Mouse (Mus musculus): ENCODE measurements at regions not wholly inside any gene's neighbourhood (a gene's known extent, or its start where the extent isn't known, plus 50 kb on each side); places are given as distances from the start of the nearest gene placed in this dataset.
"Not testable (repeated sequence)": the region's sequence is repeated elsewhere in the genome, so short reads cannot be mapped to it uniquely, and the experiment has no call there.

DNA sequence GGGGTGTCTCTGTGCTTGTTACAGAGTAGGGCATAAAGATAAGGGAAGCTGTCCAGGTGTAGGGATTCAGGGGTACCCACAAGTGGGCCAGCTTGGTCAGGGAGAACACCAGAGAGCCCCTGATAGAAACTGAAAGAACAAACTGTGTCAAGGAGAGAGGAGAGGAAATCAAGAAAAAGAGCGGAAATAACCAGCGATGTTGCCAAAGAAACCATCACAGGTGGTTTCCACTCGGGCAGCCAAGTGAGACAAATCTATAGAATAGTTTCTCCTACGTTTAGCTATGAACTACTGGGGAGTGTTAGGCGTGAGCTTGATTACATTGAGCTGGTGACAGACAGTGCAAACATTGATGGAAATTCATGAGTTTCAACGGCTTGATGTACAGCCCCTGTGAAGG, 138.8 kb downstream of the Glrx3 start:
- Histone ChIP-seq H3K27me3 (ENCODE audit: control insufficient read depth, insufficient read depth, low read length) (no peaks in the 10 kb centered on the region), H3K4me3 (ENCODE audit: low read depth, low read length) (no peak overlapping the region), H3K4me1 (ENCODE audit: control insufficient read depth, insufficient read depth, low read length) (no peaks in the 10 kb centered on the region), H3K4me2 (replicated peaks; ENCODE audit: low read depth, low read length) (no peak overlapping the region), H3K36me3 (ENCODE audit: control insufficient read depth, insufficient read depth, low read length) (no peaks in the 10 kb centered on the region), H3K27ac (ENCODE audit: low read length) (no peak overlapping the region), H3K9ac (replicated peaks; ENCODE audit: low read depth, low read length) (no peak overlapping the region), H3K9me3 (ENCODE audit: control insufficient read depth, low read depth, low read length) (no peaks in the 10 kb centered on the region)
- WGBS = 50% methylated on average over 6 of the region's 6 CpGs
- no peak for ATAC-seq (ENCODE audit: insufficient number of reproducible peaks, insufficient read depth, low FRiP score, low read depth)

DNA sequence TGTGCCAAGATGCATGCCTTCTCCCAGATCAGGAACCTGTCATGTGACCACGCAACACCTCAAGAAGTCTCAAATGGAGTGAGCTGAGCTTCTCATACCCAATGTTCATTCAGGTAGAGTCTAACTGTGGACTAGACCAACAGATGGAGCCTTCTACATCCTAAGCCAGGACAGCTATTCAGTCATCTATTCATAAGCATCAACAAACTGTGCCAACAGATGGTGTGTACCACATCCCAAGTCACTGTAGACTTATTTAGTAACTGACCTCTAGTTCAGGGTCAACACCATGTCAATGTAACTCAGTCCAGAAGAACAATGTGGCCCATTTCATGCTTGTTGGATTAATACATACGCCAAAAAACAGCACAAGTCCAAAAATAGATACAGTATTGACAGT, 146.1 kb downstream of the Glrx3 start:
- Histone ChIP-seq H3K36me3 (ENCODE audit: control insufficient read depth, insufficient read depth, low read length) (no peaks in the 10 kb centered on the region), H3K27ac (ENCODE audit: low read length) (no peak overlapping the region), H3K27me3 (ENCODE audit: control insufficient read depth, insufficient read depth, low read length) (no peaks in the 10 kb centered on the region), H3K4me1 (ENCODE audit: control insufficient read depth, insufficient read depth, low read length) (no peaks in the 10 kb centered on the region), H3K4me2 (replicated peaks; ENCODE audit: low read depth, low read length) (no peak overlapping the region), H3K9ac (replicated peaks; ENCODE audit: low read depth, low read length) (no peak overlapping the region), H3K9me3 (ENCODE audit: control insufficient read depth, low read depth, low read length) (no peaks in the 10 kb centered on the region), H3K4me3 (ENCODE audit: low read depth, low read length) (no peak overlapping the region)
- ATAC-seq (ENCODE audit: insufficient number of reproducible peaks, insufficient read depth, low FRiP score, low read depth) = no peak
- 81% methylated on average over 2 of the region's 2 CpGs for WGBS

DNA sequence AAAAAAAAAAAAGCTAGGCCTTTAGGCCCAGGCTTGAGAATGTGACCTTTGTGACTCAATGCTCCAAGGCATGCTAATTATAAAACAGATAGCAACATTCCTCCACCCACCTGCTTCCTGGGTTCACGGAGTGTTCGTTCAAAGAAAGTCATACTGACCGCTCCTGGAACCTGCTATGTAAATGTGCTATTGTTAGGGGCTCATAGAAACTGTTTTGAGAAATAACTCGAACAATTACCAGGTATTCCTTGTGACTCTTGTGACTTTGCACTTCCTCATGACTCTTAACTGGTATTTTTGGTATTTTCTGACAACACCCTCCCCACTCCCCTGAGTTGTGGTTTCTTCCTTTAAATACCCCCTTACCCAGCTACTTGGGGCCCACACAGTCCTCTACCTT, 147.5 kb downstream of the Glrx3 start:
- WGBS = 75% methylated on average over 4 of the region's 4 CpGs
- not testable (repeated sequence) for H3K36me3 ChIP-seq (ENCODE audit: control insufficient read depth, insufficient read depth, low read length); H3K27me3 ChIP-seq (ENCODE audit: control insufficient read depth, insufficient read depth, low read length); H3K4me1 ChIP-seq (ENCODE audit: control insufficient read depth, insufficient read depth, low read length); ATAC-seq (ENCODE audit: insufficient number of reproducible peaks, insufficient read depth, low FRiP score, low read depth); H3K9ac ChIP-seq (replicated peaks; ENCODE audit: low read depth, low read length); H3K4me2 ChIP-seq (replicated peaks; ENCODE audit: low read depth, low read length); H3K9me3 ChIP-seq (ENCODE audit: control insufficient read depth, low read depth, low read length); H3K4me3 ChIP-seq (ENCODE audit: low read depth, low read length); H3K27ac ChIP-seq (ENCODE audit: low read length)

DNA sequence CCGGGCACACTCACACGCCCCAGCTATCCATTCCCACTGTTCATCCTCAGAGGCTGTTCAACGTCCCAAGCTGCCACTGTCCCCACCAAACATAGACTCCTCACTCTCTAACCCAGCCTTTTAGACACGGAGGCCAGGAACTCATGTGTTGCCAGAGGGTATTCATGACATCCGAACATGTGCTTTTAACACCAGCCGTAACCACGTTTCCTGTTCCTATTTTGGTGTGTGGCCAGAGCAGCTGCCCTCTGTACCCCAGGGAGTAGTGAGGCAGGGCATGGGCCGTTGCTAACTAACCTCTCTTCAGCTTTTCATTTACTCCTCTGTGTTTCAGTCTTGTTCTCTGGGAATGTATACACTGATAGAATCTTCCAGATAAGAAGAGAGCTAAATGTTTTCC, 156.2 kb downstream of the Glrx3 start:
- ATAC-seq (ENCODE audit: insufficient number of reproducible peaks, insufficient read depth, low FRiP score, low read depth) = no peak
- Histone ChIP-seq H3K36me3 (ENCODE audit: control insufficient read depth, insufficient read depth, low read length) (no peaks in the 10 kb centered on the region), H3K4me3 (ENCODE audit: low read depth, low read length) (no peak overlapping the region), H3K27me3 (ENCODE audit: control insufficient read depth, insufficient read depth, low read length) (no peaks in the 10 kb centered on the region), H3K4me1 (ENCODE audit: control insufficient read depth, insufficient read depth, low read length) (no peaks in the 10 kb centered on the region), H3K4me2 (replicated peaks; ENCODE audit: low read depth, low read length) (no peak overlapping the region), H3K9me3 (ENCODE audit: control insufficient read depth, low read depth, low read length) (no peaks in the 10 kb centered on the region), H3K27ac (ENCODE audit: low read length) (no peak overlapping the region), H3K9ac (replicated peaks; ENCODE audit: low read depth, low read length) (no peak overlapping the region)
- 65% methylated on average over 8 of the region's 8 CpGs for WGBS

DNA sequence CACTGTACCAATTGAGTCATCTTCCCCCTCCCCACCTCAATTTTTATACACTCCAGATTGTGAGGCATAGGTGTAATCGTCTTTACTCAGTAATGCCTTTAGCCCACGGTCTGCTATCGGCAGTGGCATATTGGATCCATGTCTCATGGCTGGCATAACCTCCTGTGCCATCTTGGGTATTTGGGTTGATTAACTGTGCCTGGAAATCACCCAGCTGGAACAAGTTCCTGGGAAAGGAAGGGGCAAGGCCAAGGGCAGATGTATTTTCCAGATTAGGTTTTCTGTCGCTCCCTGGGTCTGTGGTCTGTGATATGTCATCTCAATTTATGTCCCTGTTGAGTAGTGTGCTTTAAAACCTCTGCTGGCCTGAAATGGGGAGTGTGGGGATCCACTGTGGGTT, 158.2 kb downstream of the Glrx3 start:
- no peak for ATAC-seq (ENCODE audit: insufficient number of reproducible peaks, insufficient read depth, low FRiP score, low read depth)
- no peaks in the 10 kb centered on the region for H3K4me1 ChIP-seq (ENCODE audit: control insufficient read depth, insufficient read depth, low read length)
- 72% methylated on average over 4 of the region's 4 CpGs for whole genome bisulfite sequencing

DNA sequence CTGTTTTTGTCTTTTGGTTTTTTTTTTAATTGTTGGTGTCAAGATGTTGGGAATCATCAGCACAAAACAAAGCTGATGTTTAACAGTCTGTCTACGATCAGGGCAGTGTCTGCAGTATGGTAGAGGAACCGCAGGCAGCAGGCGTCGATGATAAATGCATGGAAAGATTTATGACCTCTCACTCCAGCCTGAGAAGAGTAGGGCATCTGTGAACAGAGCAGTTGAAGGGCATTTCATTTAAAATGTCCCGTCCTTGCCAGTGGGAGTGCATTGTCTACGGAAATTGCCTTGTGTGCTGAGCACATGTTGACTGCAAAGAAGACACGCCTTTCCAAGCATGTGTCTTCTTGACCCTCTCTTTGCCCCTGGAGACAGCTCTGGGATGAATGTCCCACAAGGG, 158.7 kb downstream of the Glrx3 start:
- Histone ChIP-seq H3K27ac (ENCODE audit: low read length) (no peak overlapping the region), H3K27me3 (ENCODE audit: control insufficient read depth, insufficient read depth, low read length) (no peaks in the 10 kb centered on the region), H3K9ac (replicated peaks; ENCODE audit: low read depth, low read length) (no peak overlapping the region), H3K4me1 (ENCODE audit: control insufficient read depth, insufficient read depth, low read length) (no peaks in the 10 kb centered on the region), H3K4me2 (replicated peaks; ENCODE audit: low read depth, low read length) (no peak overlapping the region), H3K36me3 (ENCODE audit: control insufficient read depth, insufficient read depth, low read length) (no peaks in the 10 kb centered on the region), H3K9me3 (ENCODE audit: control insufficient read depth, low read depth, low read length) (no peaks in the 10 kb centered on the region), H3K4me3 (ENCODE audit: low read depth, low read length) (no peak overlapping the region)
- no peak for ATAC-seq (ENCODE audit: insufficient number of reproducible peaks, insufficient read depth, low FRiP score, low read depth)
- 40% methylated on average over 7 of the region's 7 CpGs for WGBS

More for the DNA sequence above, 158.2 kb downstream of the Glrx3 start:
- no peak overlapping the region for H3K4me3 ChIP-seq (ENCODE audit: low read depth, low read length)
- H3K27me3 ChIP-seq (ENCODE audit: control insufficient read depth, insufficient read depth, low read length) = no peaks in the 10 kb centered on the region
- no peak overlapping the region for H3K27ac ChIP-seq (ENCODE audit: low read length)
- H3K9me3 ChIP-seq (ENCODE audit: control insufficient read depth, low read depth, low read length) = no peaks in the 10 kb centered on the region
- no peaks in the 10 kb centered on the region for H3K36me3 ChIP-seq (ENCODE audit: control insufficient read depth, insufficient read depth, low read length)
- H3K4me2 ChIP-seq (replicated peaks; ENCODE audit: low read depth, low read length) = no peak overlapping the region
- H3K9ac ChIP-seq (replicated peaks; ENCODE audit: low read depth, low read length) = no peak overlapping the region

DNA sequence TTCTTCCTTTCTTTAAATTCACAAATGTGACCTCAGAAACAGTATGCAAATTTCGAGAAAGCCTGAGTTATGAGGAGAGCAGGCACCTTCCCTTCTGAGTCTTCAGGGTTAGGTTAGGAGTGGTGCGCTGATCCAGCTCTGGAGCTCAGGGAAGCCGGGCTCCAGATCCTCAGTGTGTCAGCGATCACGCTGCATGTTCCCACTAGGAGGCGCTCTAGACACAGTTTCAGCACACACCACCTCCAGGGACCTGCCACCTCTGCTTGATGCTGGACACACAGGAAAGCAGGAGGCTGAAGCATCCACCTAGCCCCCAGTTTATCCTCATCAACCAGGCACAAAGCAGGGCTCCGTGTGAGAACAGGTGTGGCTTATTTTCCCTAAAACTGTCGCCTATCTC, 165.6 kb downstream of the Glrx3 start:
- Histone ChIP-seq H3K4me3 (ENCODE audit: low read depth, low read length) (no peak overlapping the region), H3K9ac (replicated peaks; ENCODE audit: low read depth, low read length) (no peak overlapping the region), H3K27ac (ENCODE audit: low read length) (no peak overlapping the region), H3K4me1 (ENCODE audit: control insufficient read depth, insufficient read depth, low read length) (no peaks in the 10 kb centered on the region; the same call in 1 of the 2 replicates), H3K36me3 (ENCODE audit: control insufficient read depth, insufficient read depth, low read length) (no peaks in the 10 kb centered on the region), H3K9me3 (ENCODE audit: control insufficient read depth, low read depth, low read length) (no peaks in the 10 kb centered on the region), H3K4me2 (replicated peaks; ENCODE audit: low read depth, low read length) (no peak overlapping the region), H3K27me3 (ENCODE audit: control insufficient read depth, insufficient read depth, low read length) (no peaks in the 10 kb centered on the region)
- 3% methylated on average over 8 of the region's 8 CpGs for WGBS
- ATAC-seq (ENCODE audit: insufficient number of reproducible peaks, insufficient read depth, low FRiP score, low read depth) = no peak

DNA sequence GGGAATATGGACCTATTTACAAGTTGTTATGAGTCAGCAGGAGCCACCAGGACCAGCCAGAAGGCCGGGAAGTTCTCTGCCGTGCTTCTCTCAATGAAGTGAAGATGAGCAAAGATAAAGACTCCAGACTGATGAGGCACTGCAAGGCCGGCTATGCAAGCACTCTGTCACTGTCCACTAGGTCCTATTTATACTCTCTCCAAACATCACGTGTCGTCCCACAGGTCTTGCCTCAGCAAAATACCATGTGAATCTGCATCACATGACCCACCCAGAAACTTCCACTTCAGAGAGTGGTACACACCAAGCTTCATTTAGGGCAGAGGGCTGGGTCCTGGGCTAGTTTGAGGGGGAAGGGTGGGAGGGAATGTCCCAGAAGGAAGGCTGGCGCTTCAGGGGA, 172.3 kb downstream of the Glrx3 start:
- no peak for ATAC-seq (ENCODE audit: insufficient number of reproducible peaks, insufficient read depth, low FRiP score, low read depth)
- H3K4me2 ChIP-seq (replicated peaks; ENCODE audit: low read depth, low read length) = no peak overlapping the region
- 42% methylated on average over 6 of the region's 6 CpGs for WGBS
- H3K27ac ChIP-seq (ENCODE audit: low read length) = no peak overlapping the region
- H3K36me3 ChIP-seq (ENCODE audit: control insufficient read depth, insufficient read depth, low read length) = no peaks in the 10 kb centered on the region
- H3K9me3 ChIP-seq (ENCODE audit: control insufficient read depth, low read depth, low read length) = no peaks in the 10 kb centered on the region
- no peak overlapping the region for H3K4me3 ChIP-seq (ENCODE audit: low read depth, low read length)
- H3K4me1 ChIP-seq (ENCODE audit: control insufficient read depth, insufficient read depth, low read length) = no peaks in the 10 kb centered on the region
- H3K9ac ChIP-seq (replicated peaks; ENCODE audit: low read depth, low read length) = no peak overlapping the region
- no peaks in the 10 kb centered on the region for H3K27me3 ChIP-seq (ENCODE audit: control insufficient read depth, insufficient read depth, low read length)

DNA sequence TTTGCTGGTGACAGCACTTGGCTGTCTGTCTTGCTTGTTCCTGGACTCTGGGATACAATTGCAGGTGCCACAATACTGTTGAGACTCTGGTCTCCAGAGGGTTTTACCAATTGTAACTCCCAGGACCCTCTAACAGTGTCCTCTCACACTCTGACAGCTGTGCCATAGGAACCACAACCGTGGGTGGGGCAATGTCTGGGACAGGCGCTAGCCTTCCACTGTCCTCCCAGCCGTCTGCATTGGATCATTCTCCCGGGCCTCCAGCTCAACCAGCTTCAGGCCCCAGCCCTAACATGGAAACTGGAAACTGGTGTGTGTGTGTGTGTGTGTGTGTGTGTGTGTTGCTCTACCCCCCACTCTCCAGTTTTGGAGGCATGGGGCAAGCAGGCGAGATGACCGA, 173.9 kb downstream of the Glrx3 start:
- Histone ChIP-seq H3K4me3 (ENCODE audit: low read depth, low read length) (no peak overlapping the region), H3K4me1 (ENCODE audit: control insufficient read depth, insufficient read depth, low read length) (no peaks in the 10 kb centered on the region), H3K27me3 (ENCODE audit: control insufficient read depth, insufficient read depth, low read length) (no peaks in the 10 kb centered on the region), H3K27ac (ENCODE audit: low read length) (no peak overlapping the region), H3K36me3 (ENCODE audit: control insufficient read depth, insufficient read depth, low read length) (no peaks in the 10 kb centered on the region), H3K4me2 (replicated peaks; ENCODE audit: low read depth, low read length) (no peak overlapping the region), H3K9me3 (ENCODE audit: control insufficient read depth, low read depth, low read length) (no peaks in the 10 kb centered on the region), H3K9ac (replicated peaks; ENCODE audit: low read depth, low read length) (no peak overlapping the region)
- peak; percentile 42; the same call in 1 of the 2 replicates for ATAC-seq (ENCODE audit: insufficient number of reproducible peaks, insufficient read depth, low FRiP score, low read depth)
- 62% methylated on average over 6 of the region's 6 CpGs for WGBS
